Mouse (Mus musculus) ES-E14 (cell line): ENCODE measurements at regions not wholly inside any gene's neighbourhood (a gene's known extent, or its start where the extent isn't known, plus 50 kb on each side); places are given as distances from the start of the nearest gene placed in this dataset.

Source experiments
- DNase-seq: peaks from one replicate; pipeline ENCODE4 v3.0.0-alpha.2; 2013; ENCODE audit warnings: low read depth, low spot score
- H3K27ac ChIP-seq: 2 replicates; pipeline ENCODE4 v1.5.1; 2012; ENCODE audit warnings: low read depth, mild to moderate bottlenecking, low read length, moderate library complexity, mixed read lengths; ENCODE audit not compliant: poor library complexity, insufficient read depth, severe bottlenecking
- H3K36me3 ChIP-seq: 2 replicates; pipeline ENCODE4 v1.6.1; 2012; ENCODE audit warnings: mild to moderate bottlenecking, low read length, moderate library complexity, mixed read lengths; ENCODE audit not compliant: control insufficient read depth, poor library complexity, insufficient read depth, severe bottlenecking
- H3K4me1 ChIP-seq, 2 experiments: fragments of 150-350 bp in 1 of 2; sonication (generic) in 1 of 2; 2 replicates each; pipeline ENCODE4 v1.6.1; 2012; ENCODE audit warnings: low read length in 2 of 2, mild to moderate bottlenecking in 1 of 2, mixed read lengths in 1 of 2; ENCODE audit not compliant: control insufficient read depth in 2 of 2, insufficient read depth in 2 of 2, poor library complexity in 1 of 2
- H3K4me3 ChIP-seq, 2 experiments: fragments of 150-350 bp in 1 of 2; sonication (generic) in 1 of 2; 2 replicates each; pipeline ENCODE4 v1.5.1; 2012; ENCODE audit warnings: low read length in 2 of 2, low read depth in 1 of 2, mild to moderate bottlenecking in 1 of 2, mixed read lengths in 1 of 2; ENCODE audit not compliant: insufficient read depth in 1 of 2, poor library complexity in 1 of 2, severe bottlenecking in 1 of 2
- H3K9ac ChIP-seq: 2 replicates; pipeline ENCODE4 v1.6.1; 2012; ENCODE audit warnings: low read depth, mild to moderate bottlenecking, low read length, mixed read lengths; ENCODE audit not compliant: poor library complexity, insufficient read depth, severe bottlenecking
- H3K9me3 ChIP-seq: fragments of 150-350 bp; sonication (generic); 2 replicates; pipeline ENCODE4 v1.6.1; 2012; ENCODE audit warnings: low read depth, mild to moderate bottlenecking, low read length; ENCODE audit not compliant: control insufficient read depth, insufficient read depth
- CHD2 ChIP-seq: IDR thresholded peaks from 2 replicates; pipeline ENCODE4 v1.6.1; 2014; ENCODE audit warnings: mild to moderate bottlenecking, low read depth, low read length, inconsistent platforms
- HCFC1 ChIP-seq: IDR thresholded peaks from 2 replicates; pipeline ENCODE4 v1.6.1; 2012; ENCODE audit warnings: low read length, inconsistent platforms, borderline replicate concordance; ENCODE audit not compliant: insufficient read depth
- MAFK ChIP-seq: IDR thresholded peaks from 2 replicates; pipeline ENCODE4 v1.6.1; 2014; ENCODE audit warnings: mild to moderate bottlenecking, low read depth, low read length, inconsistent platforms; ENCODE audit not compliant: insufficient read depth
- ZC3H11A ChIP-seq: IDR thresholded peaks from 2 replicates; pipeline ENCODE4 v1.6.1; 2012; ENCODE audit warnings: low read depth, mild to moderate bottlenecking, inconsistent platforms, low read length, borderline replicate concordance
- ZNF384 ChIP-seq: IDR thresholded peaks from 2 replicates; pipeline ENCODE4 v1.6.1; 2012; ENCODE audit warnings: low read depth, low read length, inconsistent platforms
- in situ Hi-C, 2 experiments: fragments of 600-800 bp; cut with MboI; formaldehyde crosslinking; loops; one replicate each; pipeline ENCODE4 v1.15.1; 2025; ENCODE audit warnings: low sequenced_read_pairs in 2 of 2, inconsistent platforms in 1 of 2; ENCODE audit not compliant: unreplicated experiment in 2 of 2

- Histone ChIP-seq H3K4me1 (0 out of 4 replicates have a peak, but pooled peaks cover 0 to 3% of the 10 kb centered on the region in 2 experiments), H3K27ac (no peak overlapping the region)
- in situ Hi-C loops: loop anchor here (25.0 kb wide), 2 partner anchors 878 to 903 kb away; partner anchors contain the start of genes Hoxd10 (in 1 of the 2), Hoxd11 (in 1 of the 2), Hoxd12 (in 1 of the 2) and Hoxd3 (in 1 of the 2)
These were observed 68.9 kb upstream of the Hnrnpa3 start for GRCm38 (mm10) chr2:75590175-75590574.

GRCm38 (mm10) chr2:75600511-75600910 lies 58.5 kb upstream of the Hnrnpa3 start:
- Histone ChIP-seq H3K4me3 (no peak overlapping the region), H3K27ac (no peak overlapping the region), H3K9me3 (no peaks in the 10 kb centered on the region), H3K36me3 (no peaks in the 10 kb centered on the region), H3K9ac (no peak overlapping the region), H3K4me1 (0 out of 4 replicates have a peak, but pooled peaks cover 0 to 2% of the 10 kb centered on the region in 2 experiments)
- TF ChIP-seq ZC3H11A: no peak
- no peak for TF ChIP-seq CHD2
- TF ChIP-seq HCFC1: no peak
- no peak for TF ChIP-seq ZNF384
- no peak for TF ChIP-seq MAFK
- DNase-seq: no peak
- in situ Hi-C loops: loop anchor here (10.0 to 25.0 kb wide), 3 partner anchors 184 to 462 kb away; no protein-coding TSS in a partner anchor

More at GRCm38 (mm10) chr2:75590175-75590574, 68.9 kb upstream of the Hnrnpa3 start:
- Histone ChIP-seq H3K36me3 (no peaks in the 10 kb centered on the region), H3K9me3 (no peaks in the 10 kb centered on the region), H3K4me3 (no peak overlapping the region), H3K9ac (no peak overlapping the region)
- TF ChIP-seq CHD2 (no peak), HCFC1 (no peak), ZNF384 (no peak), ZC3H11A (peak; percentile 65)
- peak; percentile 89 for DNase-seq

- no peaks in the 10 kb centered on the region for H3K9me3 ChIP-seq
- no peaks in the 10 kb centered on the region for H3K36me3 ChIP-seq
- H3K27ac ChIP-seq: no peak overlapping the region
- in situ Hi-C loops: loop anchor here (10.0 to 25.0 kb wide), 3 partner anchors 181 to 459 kb away; no protein-coding TSS in a partner anchor
- peak overlapping the region; percentile 52 to 54; a peak in 3 of 4 replicates for H3K4me3 ChIP-seq
- peak overlapping the region; percentile 22; the same call in 1 of the 2 replicates for H3K9ac ChIP-seq
- peaks cover 0 to 2% of the 10 kb centered on the region in 2 experiments; a peak in 1 of 4 replicates for H3K4me1 ChIP-seq
- no peak for DNase-seq
- no peak for TF ChIP-seq ZC3H11A
These were observed 55.7 kb upstream of the Hnrnpa3 start for GRCm38 (mm10) chr2:75603175-75603871.

- Histone ChIP-seq H3K9me3 (no peaks in the 10 kb centered on the region), H3K36me3 (no peaks in the 10 kb centered on the region), H3K9ac (no peak overlapping the region), H3K27ac (no peak overlapping the region), H3K4me1 (peaks cover 0 to 2% of the 10 kb centered on the region in 2 experiments; a peak in 1 of 4 replicates), H3K4me3 (no peak overlapping the region)
- DNase-seq: peak; percentile 60
- in situ Hi-C loops: loop anchor here (10.0 to 25.0 kb wide), 3 partner anchors 179 to 457 kb away; no protein-coding TSS in a partner anchor
- TF ChIP-seq ZC3H11A (peak; percentile 94), MAFK (peak; percentile 22; the same call in 1 of the 2 replicates), CHD2 (no peak)
These were observed 53.4 kb upstream of the Hnrnpa3 start for GRCm38 (mm10) chr2:75605634-75606033.
